Mouse (Mus musculus) midbrain, embryonic 14.5 days (tissue): ENCODE data around the gene Arl8a. TPM values are rescaled to one million over a fixed set of nuclear protein-coding genes. Genes with fewer than 3 reads are reported as not detected.

ENCODE experiments used
- ATAC-seq: fragments of 200-750 bp; cut with Nextera tagmentation; 2 replicates; pipeline ENCODE4 v1.8.0; 2017; ENCODE audit warnings: moderate number of reproducible peaks, moderate library complexity; ENCODE audit not compliant: low FRiP score, low TSS enrichment
- DNase-seq: peaks from one replicate; pipeline ENCODE4 v3.0.0-alpha.2; 2015
- H3K27ac ChIP-seq: fragments of 300-500 bp; sonication (generic); replicated peaks from 2 replicates; pipeline ENCODE4 v1.5.1; 2014; ENCODE audit warnings: mild to moderate bottlenecking, low read depth, low read length, moderate library complexity
- H3K27me3 ChIP-seq: fragments of 300-500 bp; sonication (generic); 2 replicates; pipeline ENCODE4 v1.6.1; 2014; ENCODE audit warnings: low read length, control low read depth, mixed read lengths; ENCODE audit not compliant: control insufficient read depth, insufficient read depth
- H3K36me3 ChIP-seq: fragments of 300-500 bp; sonication (generic); 2 replicates; pipeline ENCODE4 v1.6.1; 2014; ENCODE audit warnings: low read length, control low read depth; ENCODE audit not compliant: control insufficient read depth, insufficient read depth
- H3K4me1 ChIP-seq: fragments of 300-500 bp; sonication (generic); 2 replicates; pipeline ENCODE4 v1.6.1; 2014; ENCODE audit warnings: mild to moderate bottlenecking, antibody characterized with exemption, low read length, control low read depth; ENCODE audit not compliant: control insufficient read depth, insufficient read depth
- H3K4me2 ChIP-seq: fragments of 300-500 bp; sonication (generic); 2 replicates; pipeline ENCODE4 v1.6.1; 2014; ENCODE audit warnings: mild to moderate bottlenecking, low read length, moderate library complexity
- H3K4me3 ChIP-seq: fragments of 300-500 bp; sonication (generic); replicated peaks from 2 replicates; pipeline ENCODE4 v1.5.1; 2014; ENCODE audit warnings: low read depth, low read length
- H3K9ac ChIP-seq: fragments of 300-500 bp; sonication (generic); replicated peaks from 2 replicates; pipeline ENCODE4 v1.6.1; 2014; ENCODE audit warnings: mild to moderate bottlenecking, low read length, moderate library complexity
- H3K9me3 ChIP-seq: fragments of 300-500 bp; sonication (generic); 2 replicates; pipeline ENCODE4 v1.6.1; 2016; ENCODE audit warnings: low read length, control low read depth, mixed read lengths; ENCODE audit not compliant: control insufficient read depth
- WGBS: fragments of 180-500 bp; shearing (Covaris S2); extraction: QIAGEN DNeasy Blood & Tissue Kit; methylation state at CpG from one replicate; pipeline ENCODE4 v1.1.7; 2014; 5-methylcytosine and 5-hydroxymethylcytosine counted together
- polyA plus RNA-seq: library from polyadenylated mRNA; unstranded; fragments of >200 nt; fragmentation: Nextera tagmentation; extraction: Ambion mirVana; gene quantifications from 2 replicates; pipeline ENCODE4 v1.2.1, GENCODE M21; 2014

Gene Arl8a
- polyA plus RNA-seq, 1 experiment from 2014 or later, result 322 TPM

DNA sequence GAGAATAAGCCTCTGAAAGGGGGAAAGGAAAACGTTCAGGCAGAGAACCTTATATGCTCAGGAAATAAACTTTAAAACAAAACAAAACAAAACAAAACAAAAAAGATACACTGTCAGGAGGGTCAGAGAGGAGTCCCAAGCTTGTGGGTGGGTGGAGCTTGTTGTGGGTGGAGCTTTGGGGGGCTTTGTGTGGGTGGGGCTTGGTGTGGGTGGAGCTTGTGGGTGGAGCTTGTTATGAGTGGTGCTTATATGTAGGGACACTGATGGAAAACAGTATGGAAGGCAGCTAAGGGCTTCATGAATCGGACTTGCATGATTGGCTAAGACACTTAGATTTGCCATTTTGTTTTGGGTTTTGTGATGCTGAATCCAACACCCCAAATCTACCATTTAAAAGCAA is 6.7 kb upstream of the Arl8a start:
- no peak overlapping the region for H3K9ac ChIP-seq
- H3K36me3 ChIP-seq, result no peaks in the 10 kb centered on the region
- no peaks in the 10 kb centered on the region for H3K9me3 ChIP-seq
- H3K4me3 ChIP-seq, result no peak overlapping the region
- 82% methylated on average over 2 of the region's 2 CpGs for WGBS
- no peak overlapping the region for H3K27ac ChIP-seq
- no peaks in the 10 kb centered on the region for H3K27me3 ChIP-seq
- no peak overlapping the region for H3K4me2 ChIP-seq
- H3K4me1 ChIP-seq, result no peaks in the 10 kb centered on the region
- no peak for DNase-seq
- ATAC-seq, result no peak

DNA sequence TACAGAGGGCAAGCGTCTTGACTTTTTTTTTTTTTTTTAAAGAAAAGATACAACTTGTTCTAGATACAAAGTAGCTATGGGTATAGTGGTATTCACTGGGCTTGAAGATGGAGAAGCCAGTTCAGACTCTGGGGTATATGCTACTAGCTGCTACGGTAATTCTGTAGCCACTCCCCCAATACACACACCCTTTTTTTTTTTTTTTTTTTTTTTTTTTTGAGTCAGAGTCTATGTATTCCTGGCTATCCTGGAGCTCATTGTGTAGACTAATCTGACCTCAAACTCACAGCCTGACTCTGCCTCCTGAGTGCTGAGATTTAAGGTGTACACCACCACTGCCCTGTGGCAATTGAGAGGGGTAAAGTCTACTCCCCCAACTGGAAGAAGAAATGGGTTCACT is 4.2 kb upstream of the Arl8a start:
- no peaks in the 10 kb centered on the region for H3K4me1 ChIP-seq

DNA sequence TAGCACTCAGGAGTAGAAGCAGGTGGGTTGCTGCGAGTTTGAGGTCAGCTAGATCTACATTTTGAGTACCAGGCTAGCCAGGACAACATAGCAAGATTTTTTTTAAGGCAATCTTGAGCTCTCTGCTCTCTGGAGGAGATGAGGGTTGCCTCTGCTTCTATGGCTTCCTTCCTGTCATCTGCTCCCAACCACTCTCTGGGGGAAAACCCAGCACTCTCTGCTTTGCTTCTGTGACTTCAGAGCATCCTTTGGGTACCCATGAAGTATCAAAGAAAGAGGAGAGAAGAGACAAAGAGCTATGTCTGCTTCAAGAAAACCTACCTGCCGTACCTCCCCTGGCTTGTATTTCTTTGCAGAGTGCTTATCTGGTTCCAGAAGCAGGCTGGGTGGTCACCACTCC is 2.7 kb upstream of the Arl8a start:
- Histone ChIP-seq H3K27me3 (no peaks in the 10 kb centered on the region), H3K4me3 (no peak overlapping the region), H3K4me1 (peaks cover 9% of the 10 kb centered on the region), H3K4me2 (no peak overlapping the region), H3K9me3 (no peaks in the 10 kb centered on the region), H3K27ac (no peak overlapping the region), H3K36me3 (no peaks in the 10 kb centered on the region), H3K9ac (no peak overlapping the region)
- 85% methylated on average over 2 of the region's 2 CpGs for WGBS
- DNase-seq, result no peak
- ATAC-seq, result no peak

More for the DNA sequence above, 4.2 kb upstream of the Arl8a start:
- ATAC-seq (no peak), DNase-seq (no peak)
- 86% methylated on average over 2 of the region's 2 CpGs for whole genome bisulfite sequencing
- no peak overlapping the region for H3K4me2 ChIP-seq
- no peaks in the 10 kb centered on the region for H3K27me3 ChIP-seq
- no peak overlapping the region for H3K27ac ChIP-seq
- H3K9ac ChIP-seq, result no peak overlapping the region
- H3K9me3 ChIP-seq, result no peaks in the 10 kb centered on the region
- no peaks in the 10 kb centered on the region for H3K36me3 ChIP-seq
- no peak overlapping the region for H3K4me3 ChIP-seq

DNA sequence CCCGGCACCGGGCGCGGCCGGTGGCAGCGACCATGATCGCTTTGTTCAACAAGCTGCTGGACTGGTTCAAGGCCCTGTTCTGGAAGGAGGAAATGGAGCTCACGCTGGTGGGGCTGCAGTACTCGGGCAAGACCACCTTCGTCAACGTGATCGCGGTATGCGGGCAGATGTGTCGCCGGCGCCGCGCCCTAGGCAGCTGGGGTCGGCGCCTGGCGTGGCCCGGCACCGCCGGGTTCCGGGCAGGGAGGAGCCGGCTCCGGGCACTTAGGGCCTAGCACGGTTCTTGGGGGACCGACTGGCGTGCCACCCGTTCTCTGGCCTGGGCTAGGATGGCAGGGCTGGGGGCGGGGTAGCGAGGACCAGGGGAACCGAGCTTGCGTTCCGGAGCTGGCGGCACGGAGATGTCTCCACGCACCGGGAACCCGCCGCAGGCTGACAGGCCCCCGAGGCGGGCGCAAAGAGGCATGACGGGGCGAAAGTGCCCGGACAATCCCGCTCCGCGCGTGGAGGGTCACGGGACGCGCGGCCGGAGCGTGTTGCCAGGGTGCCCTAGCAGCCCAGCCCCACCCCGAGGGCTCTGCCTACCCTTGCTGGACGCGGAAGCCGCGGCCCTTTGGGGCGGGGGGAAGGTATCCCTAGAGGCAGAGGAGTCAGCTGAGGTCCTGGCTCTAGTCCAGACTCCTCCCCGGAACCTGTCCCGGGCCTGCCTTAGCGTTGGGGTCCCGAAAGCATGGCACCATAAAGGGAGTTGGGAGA is 500 bp downstream of the Arl8a start:
- Histone ChIP-seq H3K4me3 (peak overlapping the region; percentile 99), H3K4me1 (peaks cover 23% of the 10 kb centered on the region), H3K36me3 (peaks cover 5% of the 10 kb centered on the region), H3K9me3 (no peaks in the 10 kb centered on the region), H3K4me2 (peak overlapping the region; percentile 91), H3K9ac (peak overlapping the region; percentile 99), H3K27me3 (no peaks in the 10 kb centered on the region), H3K27ac (peak overlapping the region; percentile 96)
- DNase-seq, result peak; percentile 81
- peak; percentile 66 for ATAC-seq
- WGBS, result under 1% methylated on average over 67 of the region's 69 CpGs

DNA sequence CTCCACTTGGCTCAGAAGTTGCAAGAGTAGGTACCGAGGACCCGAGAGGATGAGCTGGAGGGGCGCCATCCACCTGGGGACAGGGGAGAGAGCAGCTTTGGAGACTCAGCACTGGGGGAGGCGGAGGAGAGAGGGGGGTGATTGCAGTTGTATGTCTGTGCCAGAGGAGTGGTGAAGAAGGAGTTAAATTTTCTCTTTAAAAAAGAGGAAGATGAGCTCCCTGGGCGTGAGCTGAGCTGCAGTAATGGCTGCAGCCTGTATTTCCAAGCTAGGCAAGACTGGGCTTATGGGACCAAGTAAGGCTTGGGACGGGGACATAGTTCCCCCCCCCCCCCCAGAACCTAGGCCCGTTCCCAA is 1.1 kb downstream of the Arl8a start:
- DNase-seq (peak; percentile 60), ATAC-seq (peak; percentile 12; the same call in 1 of the 2 replicates)
- Histone ChIP-seq H3K4me3 (peak overlapping the region; percentile 99), H3K9me3 (no peaks in the 10 kb centered on the region), H3K27me3 (no peaks in the 10 kb centered on the region), H3K27ac (peak overlapping the region; percentile 96), H3K4me2 (peak overlapping the region; percentile 91), H3K9ac (peak overlapping the region; percentile 99), H3K36me3 (peaks cover 10% of the 10 kb centered on the region), H3K4me1 (peaks cover 23% of the 10 kb centered on the region)
- 2% methylated on average over 7 of the region's 7 CpGs for WGBS

DNA sequence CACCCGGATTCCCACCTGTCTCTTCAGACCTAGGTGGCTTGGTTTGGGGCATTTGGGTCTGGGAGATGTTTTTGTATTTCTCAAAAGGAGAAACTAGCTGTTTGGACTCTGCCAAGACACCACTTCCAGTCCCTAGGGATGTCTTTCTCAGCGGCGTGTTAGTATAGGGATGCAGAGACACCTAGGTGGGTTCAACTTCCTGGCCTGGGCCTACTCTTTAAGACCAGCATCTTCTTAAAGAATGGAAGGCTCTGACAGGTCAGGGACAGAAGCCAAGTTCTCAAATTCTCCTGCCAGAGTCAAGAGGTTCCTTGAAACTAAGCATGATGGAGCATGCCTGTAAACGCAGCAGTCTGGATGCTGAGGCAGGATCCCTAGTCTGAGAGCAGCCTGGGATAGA is 1.9 kb downstream of the Arl8a start:
- Histone ChIP-seq H3K4me3 (peak overlapping the region; percentile 99), H3K27ac (peak overlapping the region; percentile 96), H3K36me3 (peaks cover 15% of the 10 kb centered on the region), H3K4me1 (peaks cover 23% of the 10 kb centered on the region), H3K4me2 (peak overlapping the region; percentile 91), H3K27me3 (no peaks in the 10 kb centered on the region), H3K9ac (peak overlapping the region; percentile 99), H3K9me3 (no peaks in the 10 kb centered on the region)
- 59% methylated on average over 4 of the region's 4 CpGs for WGBS
- DNase-seq, result no peak
- ATAC-seq, result no peak

DNA sequence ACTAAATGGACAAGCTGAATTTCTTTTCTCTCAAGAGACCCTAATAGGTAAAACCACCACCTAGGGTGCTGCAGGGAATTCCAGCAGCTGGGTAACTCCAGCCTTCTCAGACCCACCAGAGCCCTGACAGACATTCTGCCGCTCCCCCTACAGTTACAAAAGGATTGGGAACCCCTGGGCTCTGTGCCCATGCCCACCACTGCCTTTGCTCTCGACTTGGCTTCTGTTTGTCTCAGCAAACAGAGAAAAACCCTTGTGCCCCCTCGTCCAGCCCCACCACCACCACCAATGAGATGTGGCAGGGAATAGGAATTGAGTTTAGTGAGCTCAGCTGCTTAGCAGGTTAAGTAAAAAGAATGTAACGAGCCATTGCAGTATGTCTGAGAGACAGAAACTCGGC is 2.4 kb downstream of the Arl8a start:
- Histone ChIP-seq H3K36me3 (peaks cover 15% of the 10 kb centered on the region), H3K4me1 (peaks cover 26% of the 10 kb centered on the region), H3K27ac (0 out of 2 replicates have a peak overlapping the region, but pooled peaks have one; percentile 34), H3K4me2 (peak overlapping the region; percentile 91), H3K4me3 (peak overlapping the region; percentile 99), H3K9me3 (no peaks in the 10 kb centered on the region), H3K9ac (no peak overlapping the region; the same call in 1 of the 2 replicates), H3K27me3 (no peaks in the 10 kb centered on the region)
- 48% methylated on average over 5 of the region's 5 CpGs for WGBS
- ATAC-seq (no peak), DNase-seq (peak; percentile 66)

DNA sequence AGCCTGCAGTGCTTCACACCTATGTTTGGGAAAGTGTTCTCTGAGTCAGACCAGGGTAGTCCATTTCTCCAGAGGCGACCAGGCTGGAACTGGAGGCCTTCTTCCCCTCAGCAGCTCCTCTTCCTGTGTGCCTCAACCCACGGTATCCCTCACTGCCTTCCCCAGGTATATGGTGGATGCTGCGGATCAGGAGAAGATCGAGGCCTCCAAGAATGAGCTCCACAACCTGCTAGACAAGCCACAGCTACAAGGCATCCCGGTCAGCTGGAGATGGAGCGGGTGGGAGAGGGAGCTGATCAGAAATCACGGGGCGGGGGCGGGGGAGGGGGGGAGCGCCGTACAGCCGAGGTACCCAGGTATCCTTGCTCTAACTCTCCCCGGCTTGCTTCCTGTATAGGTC is 7.4 kb downstream of the Arl8a start:
- Histone ChIP-seq H3K4me1 (peaks cover 24% of the 10 kb centered on the region), H3K4me3 (0 out of 2 replicates have a peak overlapping the region, but pooled peaks have one; percentile 7), H3K27ac (peak overlapping the region; percentile 93), H3K4me2 (peak overlapping the region; percentile 48), H3K9ac (peak overlapping the region; percentile 57), H3K9me3 (no peaks in the 10 kb centered on the region), H3K27me3 (no peaks in the 10 kb centered on the region), H3K36me3 (peaks cover 40% of the 10 kb centered on the region)
- 10% methylated on average over 13 of the region's 13 CpGs for WGBS
- no peak for DNase-seq
- ATAC-seq, result no peak

DNA sequence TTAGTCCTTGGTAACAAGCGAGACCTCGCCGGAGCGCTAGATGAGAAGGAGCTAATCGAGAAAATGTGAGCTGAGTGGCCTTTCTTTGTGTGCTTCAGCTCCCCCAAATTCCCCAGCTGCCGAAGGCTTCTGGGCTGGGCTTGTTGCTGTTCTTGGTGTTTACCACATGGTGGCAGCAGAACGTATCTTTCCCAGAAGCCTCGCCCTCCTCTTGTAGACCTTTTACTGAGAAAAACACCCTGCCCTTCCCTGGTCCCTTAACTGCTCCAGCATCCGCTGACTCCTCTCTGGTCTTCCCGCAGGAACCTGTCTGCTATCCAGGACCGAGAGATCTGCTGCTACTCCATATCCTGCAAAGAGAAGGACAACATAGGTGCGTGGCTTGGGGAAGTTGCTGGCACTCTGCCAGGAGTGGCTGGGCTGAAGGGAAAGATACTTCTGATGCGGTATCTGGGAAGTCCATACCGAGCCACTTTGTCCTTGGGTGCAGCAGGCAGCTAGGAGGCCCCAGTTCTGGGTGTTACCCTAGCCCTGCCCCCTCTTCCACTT is 7.9 kb downstream of the Arl8a start:
- DNase-seq, result peak; percentile 95
- peaks cover 40% of the 10 kb centered on the region for H3K36me3 ChIP-seq
- peak overlapping the region; percentile 57 for H3K9ac ChIP-seq
- peak; percentile 67 for ATAC-seq
- 2% methylated on average over 14 of the region's 14 CpGs for WGBS
- H3K27me3 ChIP-seq, result no peaks in the 10 kb centered on the region
- H3K4me2 ChIP-seq, result peak overlapping the region; percentile 48
- H3K9me3 ChIP-seq, result no peaks in the 10 kb centered on the region
- peak overlapping the region; percentile 93 for H3K27ac ChIP-seq
- H3K4me3 ChIP-seq, result 0 out of 2 replicates have a peak overlapping the region, but pooled peaks have one; percentile 7
- H3K4me1 ChIP-seq, result peaks cover 22% of the 10 kb centered on the region
